Mouse (Mus musculus): Measurements from ENCODE around the gene Mettl5. TPM values are rescaled to one million over a fixed set of nuclear protein-coding genes. Genes with fewer than 3 reads are reported as not detected.

Gene Mettl5
- polyA plus RNA-seq, 1 experiment: 9.0 TPM

DNA sequence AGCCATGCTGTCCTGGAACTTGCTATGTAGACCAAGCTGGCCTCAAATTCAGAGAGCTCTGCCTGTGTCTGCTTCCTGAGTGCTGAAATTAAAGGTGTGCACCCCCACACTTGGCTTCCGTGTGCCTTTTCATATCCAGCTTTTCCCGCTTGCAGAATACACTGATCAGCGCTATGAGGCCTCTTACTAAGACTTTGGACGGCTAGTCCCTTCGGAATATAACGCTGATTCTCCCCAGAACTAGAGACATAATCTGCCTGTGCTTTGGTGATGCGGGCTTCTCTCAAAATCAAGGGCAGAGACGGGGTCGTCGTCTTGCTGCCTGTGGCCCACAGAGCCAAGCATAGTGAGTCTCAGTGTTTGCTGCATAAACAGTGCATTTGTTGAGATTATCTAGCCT, 59.5 kb downstream of the Mettl5 start:
- no peaks in the 10 kb centered on the region for H3K36me3 ChIP-seq (ENCODE audit: control insufficient read depth, insufficient read depth)
- H3K4me3 ChIP-seq (ENCODE audit: insufficient read depth, poor library complexity, severe bottlenecking): no peak overlapping the region
- peaks cover 4% of the 10 kb centered on the region for H3K27me3 ChIP-seq (ENCODE audit: control insufficient read depth, insufficient read depth, insufficient read length)
- H3K79me2 ChIP-seq (ENCODE audit: control insufficient read depth, insufficient read depth): no peaks in the 10 kb centered on the region
- H3ac ChIP-seq (ENCODE audit: control insufficient read depth, insufficient read length, low read depth): no peak overlapping the region
- TF ChIP-seq FOSL1 (IDR thresholded peaks at IDR 0.05; ENCODE audit: insufficient read depth, low read length, poor library complexity, severe bottlenecking) (no peak), MYOG (IDR thresholded peaks at IDR 0.05; ENCODE audit: control insufficient read depth, extremely low read depth, insufficient read length) (no peak), CTCF (IDR thresholded peaks at IDR 0.05; ENCODE audit: control insufficient read depth, insufficient read depth, insufficient read length) (no peak), USF1 (IDR thresholded peaks at IDR 0.05; ENCODE audit: low read depth) (no peak), CEBPB (IDR thresholded peaks at IDR 0.05; ENCODE audit: low read depth) (no peak), MAX (IDR thresholded peaks at IDR 0.05) (no peak), MYOD1 (IDR thresholded peaks at IDR 0.05; ENCODE audit: control insufficient read depth, insufficient read length, low read depth) (no peak)
- no peaks in the 10 kb centered on the region for H3K79me3 ChIP-seq (ENCODE audit: low read depth)

DNA sequence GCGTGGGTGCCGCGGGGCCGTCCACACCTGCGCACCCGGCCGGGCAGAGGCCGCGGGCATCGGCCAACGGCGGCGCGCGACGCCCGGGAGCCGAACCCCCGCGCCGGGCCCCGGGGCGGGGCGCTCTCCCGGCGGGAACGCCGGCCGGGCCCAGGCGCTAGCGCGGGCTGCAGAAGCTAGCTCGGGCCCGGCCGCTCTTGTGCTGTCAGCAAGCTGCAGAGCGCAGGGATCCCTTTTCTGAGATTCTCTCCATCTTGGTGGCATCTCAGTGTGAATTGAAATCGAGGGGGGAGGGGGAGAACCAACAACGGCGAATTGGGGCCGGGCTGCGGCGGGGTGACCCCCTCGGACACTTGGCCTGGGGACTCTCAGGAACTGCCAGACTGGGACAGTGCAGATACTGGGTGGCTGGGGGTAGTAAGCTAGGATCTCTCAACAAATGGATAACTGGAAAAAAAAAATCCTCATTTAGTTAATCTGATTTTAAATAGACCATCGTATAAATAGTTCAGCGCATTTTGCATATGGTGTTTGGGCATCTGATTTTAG, 62.2 kb downstream of the Mettl5 start:
- H3K27me3 ChIP-seq (ENCODE audit: control insufficient read depth, insufficient read depth, insufficient read length): peaks cover 7% of the 10 kb centered on the region
- peak overlapping the region; percentile 96 for H3ac ChIP-seq (ENCODE audit: control insufficient read depth, insufficient read length, low read depth)
- no peaks in the 10 kb centered on the region for H3K36me3 ChIP-seq (ENCODE audit: control insufficient read depth, insufficient read depth)
- no peak for TF ChIP-seq USF1 (IDR thresholded peaks at IDR 0.05; ENCODE audit: low read depth)
- no peak for TF ChIP-seq MYOG (IDR thresholded peaks at IDR 0.05; ENCODE audit: control insufficient read depth, extremely low read depth, insufficient read length)
- TF ChIP-seq MYOD1 (IDR thresholded peaks at IDR 0.05; ENCODE audit: control insufficient read depth, insufficient read length, low read depth): no peak
- TF ChIP-seq CEBPB (IDR thresholded peaks at IDR 0.05; ENCODE audit: low read depth): no peak
- TF ChIP-seq FOSL1 (IDR thresholded peaks at IDR 0.05; ENCODE audit: insufficient read depth, low read length, poor library complexity, severe bottlenecking): no peak
- TF ChIP-seq MAX (IDR thresholded peaks at IDR 0.05): no peak
- TF ChIP-seq CTCF (IDR thresholded peaks at IDR 0.05; ENCODE audit: control insufficient read depth, insufficient read depth, insufficient read length): no peak
- H3K4me3 ChIP-seq (ENCODE audit: insufficient read depth, poor library complexity, severe bottlenecking): peak overlapping the region; percentile 18
- H3K79me2 ChIP-seq (ENCODE audit: control insufficient read depth, insufficient read depth): no peaks in the 10 kb centered on the region
- no peaks in the 10 kb centered on the region for H3K79me3 ChIP-seq (ENCODE audit: low read depth)

DNA sequence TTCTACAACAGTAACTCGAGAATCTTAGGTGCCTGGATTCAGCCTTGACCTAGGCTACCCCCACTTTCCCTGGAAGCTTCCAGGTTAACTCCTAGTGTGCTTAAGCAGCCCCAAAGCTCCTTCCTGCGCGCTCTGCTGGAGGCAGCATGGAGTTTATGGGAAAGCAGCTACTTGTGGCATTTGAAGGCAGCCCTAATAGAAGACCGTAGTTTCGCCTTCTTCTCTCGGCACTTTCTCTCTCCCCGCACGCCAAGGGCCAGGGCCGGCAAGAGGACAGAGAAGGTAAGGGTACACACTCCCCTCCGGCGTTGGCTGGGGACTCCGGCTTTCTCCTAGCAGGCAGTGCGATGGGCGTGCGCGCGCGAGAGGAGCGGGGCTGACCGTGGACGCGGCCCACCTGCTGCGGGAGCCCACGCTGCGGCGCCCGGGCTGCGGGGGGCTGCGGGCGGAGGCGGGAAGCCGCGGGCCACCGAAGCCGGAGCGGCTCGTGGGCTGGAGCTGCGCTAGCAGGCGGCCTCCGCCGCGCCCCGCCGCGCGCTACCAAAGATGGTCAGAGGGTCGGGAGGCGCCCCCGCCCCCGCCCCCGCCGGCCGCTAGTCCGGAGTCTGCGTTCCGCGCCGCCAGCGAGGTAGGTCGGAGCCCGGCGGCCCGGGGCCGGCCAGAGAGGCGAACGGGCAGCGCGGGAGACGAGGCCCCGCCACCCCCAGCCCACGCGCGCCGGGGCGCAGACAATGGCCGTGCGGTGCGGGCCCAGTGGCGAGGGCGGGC, 62.9 kb downstream of the Mettl5 start:
- peak overlapping the region; percentile 18 for H3K4me3 ChIP-seq (ENCODE audit: insufficient read depth, poor library complexity, severe bottlenecking)
- peak overlapping the region; percentile 96 for H3ac ChIP-seq (ENCODE audit: control insufficient read depth, insufficient read length, low read depth)
- peaks cover 7% of the 10 kb centered on the region for H3K27me3 ChIP-seq (ENCODE audit: control insufficient read depth, insufficient read depth, insufficient read length)
- no peaks in the 10 kb centered on the region for H3K79me3 ChIP-seq (ENCODE audit: low read depth)
- no peaks in the 10 kb centered on the region for H3K79me2 ChIP-seq (ENCODE audit: control insufficient read depth, insufficient read depth)
- no peaks in the 10 kb centered on the region for H3K36me3 ChIP-seq (ENCODE audit: control insufficient read depth, insufficient read depth)
- TF ChIP-seq MYOG (IDR thresholded peaks at IDR 0.05; ENCODE audit: control insufficient read depth, extremely low read depth, insufficient read length) (no peak), CTCF (IDR thresholded peaks at IDR 0.05; ENCODE audit: control insufficient read depth, insufficient read depth, insufficient read length) (no peak), MYOD1 (IDR thresholded peaks at IDR 0.05; ENCODE audit: control insufficient read depth, insufficient read length, low read depth) (no peak), CEBPB (IDR thresholded peaks at IDR 0.05; ENCODE audit: low read depth) (no peak), MAX (IDR thresholded peaks at IDR 0.05) (no peak), FOSL1 (IDR thresholded peaks at IDR 0.05; ENCODE audit: insufficient read depth, low read length, poor library complexity, severe bottlenecking) (no peak), USF1 (IDR thresholded peaks at IDR 0.05; ENCODE audit: low read depth) (no peak)

DNA sequence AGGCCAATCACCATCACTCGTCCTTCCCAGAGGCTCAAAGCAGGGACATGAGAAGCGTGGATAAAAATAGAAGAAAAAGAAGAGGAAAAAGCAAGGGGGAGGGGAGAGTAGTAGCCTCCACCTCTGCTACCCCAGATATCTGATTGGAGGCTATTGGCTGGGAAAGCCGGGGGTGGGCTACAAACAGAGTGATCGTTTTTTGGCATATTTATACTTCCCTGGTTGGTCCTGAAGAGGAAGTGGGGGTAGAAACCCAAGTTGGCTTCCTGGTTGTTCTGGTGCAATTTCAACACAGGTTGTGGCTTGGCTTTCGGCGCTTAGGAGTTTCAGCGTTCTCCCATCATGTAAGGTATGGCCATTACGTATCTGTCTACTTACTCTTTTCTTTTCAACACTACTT, 63.7 kb downstream of the Mettl5 start, which contains the start of gene Klhl23:
Gene Klhl23, plus strand, starts transcription at position 234 of the 400 bp plus-strand sequence.
- peak within 1 kb of the TSS; percentile 21 for H3ac ChIP-seq (ENCODE audit: control insufficient read depth, insufficient read length, low read depth)
- no peaks in the 10 kb centered on the region for H3K36me3 ChIP-seq (ENCODE audit: control insufficient read depth, insufficient read depth)
- peaks cover 7% of the 10 kb centered on the region for H3K27me3 ChIP-seq (ENCODE audit: control insufficient read depth, insufficient read depth, insufficient read length)
- no peak for TF ChIP-seq MYOD1 (IDR thresholded peaks at IDR 0.05; ENCODE audit: control insufficient read depth, insufficient read length, low read depth)
- TF ChIP-seq USF1 (IDR thresholded peaks at IDR 0.05; ENCODE audit: low read depth): no peak
- TF ChIP-seq MAX (IDR thresholded peaks at IDR 0.05): no peak
- no peak for TF ChIP-seq CEBPB (IDR thresholded peaks at IDR 0.05; ENCODE audit: low read depth)
- no peak for TF ChIP-seq FOSL1 (IDR thresholded peaks at IDR 0.05; ENCODE audit: insufficient read depth, low read length, poor library complexity, severe bottlenecking)
- TF ChIP-seq MYOG (IDR thresholded peaks at IDR 0.05; ENCODE audit: control insufficient read depth, extremely low read depth, insufficient read length): no peak
- no peak for TF ChIP-seq CTCF (IDR thresholded peaks at IDR 0.05; ENCODE audit: control insufficient read depth, insufficient read depth, insufficient read length)
- H3K79me2 ChIP-seq (ENCODE audit: control insufficient read depth, insufficient read depth): no peaks in the 10 kb centered on the region
- no peaks in the 10 kb centered on the region for H3K79me3 ChIP-seq (ENCODE audit: low read depth)
- H3K4me3 ChIP-seq (ENCODE audit: insufficient read depth, poor library complexity, severe bottlenecking): peak within 1 kb of the TSS; percentile 18

Other genes starting within 250 kb of the Mettl5 start
- 3.1 TPM for gene Bbs5, start 238.4 kb downstream of the Mettl5 start, polyA plus RNA-seq (2012; fragmentation: generic; extraction: Trizol)
- gene Klhl41, start 215.5 kb downstream of the Mettl5 start, polyA plus RNA-seq (2012; fragmentation: generic; extraction: Trizol): 0.88 TPM
- 4.7 TPM for gene Fastkd1, start 172.1 kb downstream of the Mettl5 start, polyA plus RNA-seq (2012; fragmentation: generic; extraction: Trizol)
- 6.5 TPM for gene Ppig, start 163.1 kb downstream of the Mettl5 start, polyA plus RNA-seq (2012; fragmentation: generic; extraction: Trizol)
- gene Ccdc173, start 96.0 kb downstream of the Mettl5 start, polyA plus RNA-seq (2012; fragmentation: generic; extraction: Trizol): 0.26 TPM
- gene Phospho2, start 96.0 kb downstream of the Mettl5 start, polyA plus RNA-seq (2012; fragmentation: generic; extraction: Trizol): 9.0 TPM
- gene Klhl23, start 63.7 kb downstream of the Mettl5 start, polyA plus RNA-seq (2012; fragmentation: generic; extraction: Trizol): 1.0 TPM
- 44.7 TPM for gene Ssb, start 24.1 kb downstream of the Mettl5 start, polyA plus RNA-seq (2012; fragmentation: generic; extraction: Trizol)
- gene Ubr3, start 11.6 kb upstream of the Mettl5 start, polyA plus RNA-seq (2012; fragmentation: generic; extraction: Trizol): 6.3 TPM
- 0.11 TPM for gene Myo3b, start 153.5 kb upstream of the Mettl5 start, polyA plus RNA-seq (2012; fragmentation: generic; extraction: Trizol)